Mouse (Mus musculus): Measurements from ENCODE around the gene Sim1.
A peak's percentile ranks its signal among the peaks of the same experiment; 100 is the strongest.

The Sim1 gene

DNA sequence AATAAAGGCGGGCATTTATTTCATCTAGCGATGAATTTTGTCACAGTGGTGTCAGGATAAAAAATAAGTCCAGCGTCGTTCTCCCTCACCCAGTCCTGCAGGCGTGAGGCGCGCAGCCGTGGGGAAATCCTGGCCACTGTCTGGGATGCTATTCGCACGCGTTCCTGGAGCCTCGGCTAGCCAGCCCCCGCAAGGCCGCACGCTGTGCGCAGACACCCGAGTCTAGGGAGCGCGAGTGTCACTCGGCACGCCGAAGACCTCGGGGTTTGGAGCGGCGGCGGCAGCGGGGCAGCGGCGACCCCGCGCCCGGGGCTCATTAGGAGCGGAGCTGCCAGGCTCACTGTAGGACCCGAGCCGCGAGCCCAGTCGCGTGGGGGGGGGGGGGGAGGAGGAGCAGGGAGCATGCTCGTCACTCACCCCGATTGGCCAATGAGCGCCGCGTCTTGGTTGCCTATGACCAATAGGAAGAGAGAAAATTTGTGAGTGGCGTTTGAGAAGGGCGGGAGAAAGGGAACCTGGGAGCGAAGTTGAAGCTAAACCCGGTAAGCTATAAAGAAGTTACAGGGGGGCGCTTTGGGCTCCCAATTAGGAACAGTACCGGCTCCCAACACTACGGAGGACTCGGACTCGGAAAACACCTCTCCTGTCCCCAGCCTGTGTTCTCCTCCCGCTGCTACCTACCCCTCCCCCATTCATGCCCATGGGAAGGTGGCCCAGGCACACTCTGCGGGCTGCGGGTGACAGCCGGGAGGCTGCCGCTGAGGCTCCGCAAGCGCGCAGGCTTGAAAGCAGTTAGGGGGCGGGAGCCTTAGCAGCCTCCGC is at the start of gene Sim1:
Gene Sim1, plus strand, starts transcription at position 585 of the 822 bp plus-strand sequence.
- peak; percentile 85 for DNase-seq (ENCODE audit: low read depth, low spot score)

DNA sequence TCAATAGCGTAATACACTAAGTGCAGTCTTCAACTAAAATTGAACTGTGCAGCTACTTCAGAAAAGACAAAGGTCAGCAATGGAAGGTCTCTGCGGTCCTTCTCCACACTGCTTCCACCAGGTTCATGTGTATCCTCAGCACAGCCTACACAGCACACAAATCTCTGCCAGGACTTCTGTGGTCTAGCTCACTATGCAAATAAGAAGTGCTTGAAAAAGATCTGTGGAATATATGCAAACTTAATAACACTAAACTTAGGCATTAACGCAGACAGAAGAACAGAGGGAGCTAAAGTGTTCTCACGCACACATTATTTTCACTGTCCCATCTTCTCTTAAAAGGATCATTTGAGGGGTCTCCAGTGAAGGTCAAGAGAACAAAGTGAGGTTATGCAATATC is 26.4 kb upstream of the Sim1 start:
- DNase-seq (ENCODE audit: low read depth, low spot score) = no peak

DNA sequence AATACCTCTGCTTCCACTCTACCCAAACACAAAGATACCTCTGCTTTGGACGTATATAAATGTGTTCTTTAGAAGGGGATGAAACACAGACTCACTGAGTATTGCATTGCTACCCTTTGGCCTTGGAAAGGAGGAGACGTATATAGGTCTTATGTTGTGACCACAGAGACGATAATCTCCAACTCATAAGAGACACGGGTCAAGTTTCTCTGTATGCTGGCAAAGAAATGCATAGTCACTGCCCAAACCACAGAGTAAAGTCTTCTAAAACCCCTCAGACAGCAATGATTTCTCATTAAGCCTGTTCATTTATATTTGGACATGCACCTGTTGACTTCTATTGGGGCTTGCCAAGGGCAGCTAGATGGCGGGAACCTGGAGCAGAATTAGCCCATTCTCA is 17.6 kb upstream of the Sim1 start:
- no peak for DNase-seq (ENCODE audit: low read depth, low spot score)

DNA sequence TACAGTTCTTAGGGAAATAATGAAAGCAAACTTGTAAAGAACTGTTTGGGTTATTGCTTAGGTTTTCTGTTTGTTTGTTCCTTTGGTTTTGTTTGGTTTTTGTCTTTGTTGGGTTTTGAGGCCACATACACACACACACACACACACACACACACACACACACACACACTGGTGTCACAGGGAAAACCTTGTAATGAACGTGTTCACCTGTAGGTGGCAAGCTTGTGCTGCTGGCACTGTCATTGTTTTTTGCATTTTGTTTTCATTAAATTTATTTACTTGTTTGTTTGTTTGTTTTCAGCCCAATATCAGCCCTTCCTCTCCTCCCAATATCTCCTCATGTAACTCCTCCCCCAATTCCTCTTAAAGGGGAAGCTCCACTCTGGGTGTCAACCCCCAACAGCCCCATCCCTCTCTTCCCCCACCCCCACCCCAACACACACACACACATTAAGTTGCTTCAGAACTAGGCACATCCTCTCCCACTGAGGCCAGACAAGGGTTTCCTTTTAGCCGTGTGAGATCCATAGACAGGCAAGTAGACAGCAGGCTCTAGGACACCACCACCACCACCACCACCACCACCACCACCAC is 13.0 kb upstream of the Sim1 start:
- no peak for DNase-seq (ENCODE audit: low read depth, low spot score)

DNA sequence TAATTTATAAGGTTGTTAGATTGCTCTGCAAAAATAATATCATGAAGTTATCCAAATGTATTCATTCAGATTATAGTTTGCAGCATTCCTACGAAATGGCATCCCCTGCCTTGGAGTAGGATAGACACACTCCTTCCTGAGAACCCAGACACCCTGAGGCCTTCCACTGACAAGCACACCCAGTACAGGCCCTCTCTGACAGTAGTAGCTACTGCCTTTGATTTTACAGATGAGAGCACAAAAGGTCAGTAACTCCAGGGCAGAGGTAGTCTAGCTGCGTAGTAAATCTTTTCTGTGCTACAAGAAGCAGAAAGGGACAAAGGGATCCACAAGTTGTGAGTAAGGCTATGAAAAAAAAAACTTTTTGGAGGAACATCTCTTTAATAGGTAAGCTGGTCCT is 12.2 kb upstream of the Sim1 start:
- DNase-seq (ENCODE audit: low read depth, low spot score) = no peak

DNA sequence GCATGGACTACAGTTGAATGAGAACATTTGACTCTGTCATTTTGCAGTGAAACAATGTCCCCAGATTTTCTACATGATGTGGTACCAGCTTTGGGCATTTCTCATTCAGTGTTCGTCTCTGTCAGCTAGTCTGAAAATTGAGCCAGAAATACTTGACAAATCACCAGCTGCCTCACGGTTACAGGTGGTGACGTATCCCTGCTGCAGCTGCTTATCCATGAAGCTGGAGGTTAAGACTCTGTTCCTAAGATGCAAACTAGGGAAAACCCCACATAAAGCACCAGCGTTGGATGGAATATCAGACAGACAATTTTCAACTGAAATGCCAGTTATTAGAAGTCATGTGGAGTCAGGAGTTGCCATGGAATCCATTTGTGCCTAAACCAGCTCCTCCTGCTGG is 8.2 kb upstream of the Sim1 start:
- DNase-seq (ENCODE audit: low read depth, low spot score) = no peak

DNA sequence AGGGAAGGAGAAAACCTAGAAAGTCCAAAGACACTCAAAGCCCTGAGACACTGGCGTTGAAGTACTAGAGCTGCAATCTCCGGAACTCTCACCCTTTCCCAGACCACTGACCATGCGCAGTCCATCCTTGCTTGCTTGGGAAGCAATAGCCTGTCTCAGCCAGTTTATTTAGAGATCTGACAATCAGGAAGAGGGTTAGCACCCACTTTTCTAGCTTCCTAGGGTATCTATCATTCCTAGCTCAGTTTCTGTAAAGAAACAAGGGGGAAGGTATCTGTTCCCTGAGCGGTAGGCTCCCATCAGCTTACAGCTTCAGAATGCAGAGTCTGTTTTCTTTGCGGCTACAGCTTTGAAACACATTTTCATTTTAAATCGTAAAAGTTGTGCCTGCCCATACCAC is 3.9 kb upstream of the Sim1 start:
- DNase-seq (ENCODE audit: low read depth, low spot score) = no peak

DNA sequence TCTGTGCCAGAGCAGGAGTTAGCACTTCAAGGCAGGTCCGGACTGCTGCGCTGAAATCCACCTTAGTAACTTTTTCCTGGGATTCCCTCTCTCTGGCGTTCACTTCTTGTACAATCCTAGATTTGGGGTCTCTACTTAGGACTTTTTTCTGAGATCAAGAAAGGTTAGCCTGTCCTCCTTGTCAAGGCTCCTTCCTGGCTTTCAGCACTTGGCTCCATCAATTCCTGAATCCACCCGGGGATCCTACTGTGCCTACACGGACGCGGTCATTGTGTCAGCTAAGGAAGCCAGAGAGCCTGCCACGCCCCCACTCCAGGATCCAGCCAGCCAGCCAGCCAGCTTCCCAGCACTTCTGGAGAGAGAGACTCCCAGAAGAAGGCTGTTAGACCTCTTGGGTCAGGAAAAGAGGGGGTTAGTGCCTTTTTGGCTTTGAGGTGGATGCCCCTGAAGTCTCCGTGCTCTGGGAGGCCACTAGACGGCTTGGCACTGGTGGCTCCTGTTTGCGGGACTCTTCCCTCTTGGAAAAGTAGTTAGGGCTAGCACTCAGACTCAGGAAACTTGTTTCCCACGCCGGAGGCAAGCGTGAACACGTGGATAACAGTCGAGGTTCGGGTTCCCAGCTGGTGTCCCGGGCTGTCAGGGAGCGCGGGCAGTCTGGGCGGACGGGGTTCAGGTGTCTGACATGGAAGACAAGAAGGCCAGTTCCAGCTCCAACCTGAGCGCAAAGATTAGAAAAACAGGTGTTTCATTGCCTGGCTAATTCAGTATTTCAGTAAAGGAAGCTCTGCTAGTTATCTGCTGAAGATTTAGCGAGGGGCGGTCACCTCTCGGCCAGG is 2.5 kb upstream of the Sim1 start:
- no peak for DNase-seq (ENCODE audit: low read depth, low spot score)

DNA sequence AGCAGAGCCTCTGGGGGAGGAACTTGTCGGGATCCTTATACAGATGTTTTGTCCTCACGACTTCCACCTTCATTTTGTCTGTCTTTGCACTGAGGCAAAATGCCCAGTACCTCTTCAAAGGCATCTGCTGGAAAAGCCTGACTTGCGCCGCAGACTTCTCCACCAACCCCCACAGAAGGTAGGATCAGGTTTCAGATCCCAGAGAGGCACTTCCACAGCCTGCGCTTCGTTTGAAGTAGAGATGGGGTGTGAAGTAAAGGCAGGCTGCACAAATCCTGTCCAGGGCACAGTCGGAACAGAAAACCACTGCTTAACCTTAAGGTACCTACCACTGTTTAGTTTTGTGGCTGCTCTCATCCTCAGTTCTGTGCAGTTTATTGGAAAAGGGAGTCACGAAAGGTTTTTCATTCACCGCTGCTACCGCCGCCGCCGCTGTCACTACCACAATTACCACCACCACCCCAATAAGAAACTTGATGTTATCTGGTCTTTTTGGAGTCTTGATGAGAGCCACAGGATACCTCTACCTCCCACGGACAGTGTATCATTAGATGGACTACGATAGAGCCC is 1.7 kb upstream of the Sim1 start:
- DNase-seq (ENCODE audit: low read depth, low spot score) = no peak

DNA sequence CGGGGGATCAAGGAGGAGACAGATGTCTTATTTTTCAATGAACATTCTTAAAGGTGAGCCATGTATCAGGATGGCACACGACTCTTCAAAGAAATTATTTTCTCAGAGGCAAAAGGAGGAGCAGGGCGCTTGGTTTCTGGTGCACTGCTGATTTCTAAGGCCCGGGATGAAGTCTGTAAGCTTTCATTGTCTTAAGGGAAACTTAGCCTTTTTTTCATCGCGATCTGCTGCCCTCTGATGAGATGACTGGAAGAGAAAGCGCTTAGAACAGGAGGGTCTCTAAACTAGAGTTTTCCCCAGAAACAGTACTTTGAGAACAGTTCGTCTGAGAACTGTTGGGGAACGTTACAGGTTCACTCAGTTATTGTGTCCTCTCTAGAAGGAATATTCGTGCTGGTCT is 1.0 kb upstream of the Sim1 start:
- DNase-seq (ENCODE audit: low read depth, low spot score) = no peak

DNA sequence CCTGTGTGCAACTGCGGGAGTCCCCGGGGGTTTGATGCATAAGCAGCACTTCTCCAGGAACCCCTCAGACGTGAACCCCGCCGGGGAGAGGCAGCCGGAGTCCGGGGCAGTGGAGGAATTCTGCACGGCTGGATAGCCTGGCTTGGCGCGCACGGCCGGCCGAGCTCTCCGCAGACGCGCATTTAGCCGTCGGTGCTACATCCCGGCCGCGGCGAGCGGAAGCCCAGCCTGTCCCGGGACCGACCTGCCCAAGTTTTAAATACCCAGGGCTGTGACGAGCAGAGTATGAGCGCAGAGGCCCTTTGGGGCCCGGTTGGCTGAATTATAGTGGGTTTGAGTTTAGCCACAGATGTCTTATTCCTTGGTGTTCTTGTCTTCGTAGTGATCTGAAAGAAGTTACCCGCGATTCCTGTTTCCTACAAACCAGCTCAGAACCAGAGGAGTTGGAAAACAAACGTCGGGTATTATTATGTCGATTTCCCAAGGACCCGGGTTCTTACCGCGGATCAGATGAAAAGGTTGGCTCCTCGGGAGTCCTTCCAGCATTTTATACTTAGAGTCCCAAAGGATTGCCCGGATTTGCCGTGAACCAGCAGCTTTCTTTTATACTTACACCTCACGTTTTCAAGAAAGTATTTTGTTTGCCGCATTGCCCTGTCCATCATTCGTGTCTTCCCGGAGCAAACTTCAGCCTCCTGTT is 687 bp downstream of the Sim1 start:
- no peak for DNase-seq (ENCODE audit: low read depth, low spot score)

DNA sequence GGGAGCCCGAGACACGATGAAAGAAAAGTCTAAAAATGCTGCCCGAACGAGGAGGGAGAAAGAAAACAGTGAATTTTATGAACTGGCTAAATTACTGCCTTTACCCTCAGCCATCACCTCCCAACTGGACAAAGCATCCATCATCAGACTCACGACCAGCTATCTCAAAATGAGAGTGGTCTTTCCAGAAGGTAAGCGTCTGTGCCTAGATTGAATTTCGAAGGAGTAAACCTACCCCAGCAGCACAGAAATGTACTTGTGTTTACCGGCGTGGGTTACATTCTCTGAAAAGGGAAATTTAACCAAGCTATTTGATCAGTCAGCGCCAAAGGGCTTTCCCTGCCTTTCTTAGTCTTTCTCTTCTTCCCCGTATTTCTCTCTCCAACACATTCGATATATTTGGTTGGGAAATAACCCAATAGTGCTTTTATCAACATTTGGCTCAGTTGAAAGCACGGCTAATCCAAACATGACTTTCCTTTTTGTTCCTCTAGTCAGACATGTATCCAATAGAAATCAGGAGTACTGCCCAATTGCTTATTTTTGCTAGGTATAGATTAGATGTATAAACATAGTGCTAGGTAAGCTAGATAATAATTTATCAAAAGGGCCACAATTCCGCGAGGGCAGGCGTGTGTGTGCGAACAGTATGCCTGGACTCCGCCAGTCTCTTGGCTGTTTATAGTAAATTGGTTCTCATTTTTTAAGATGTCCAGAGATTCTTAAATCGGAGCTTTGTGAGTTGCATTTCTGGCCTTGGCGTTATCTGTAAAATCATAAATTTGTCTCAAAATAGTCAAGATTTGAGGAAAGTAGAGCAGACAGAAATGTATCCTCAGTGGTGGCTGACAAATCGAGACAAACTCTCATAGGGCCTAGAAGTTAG is 1.6 kb downstream of the Sim1 start:
- DNase-seq (ENCODE audit: low read depth, low spot score) = no peak

DNA sequence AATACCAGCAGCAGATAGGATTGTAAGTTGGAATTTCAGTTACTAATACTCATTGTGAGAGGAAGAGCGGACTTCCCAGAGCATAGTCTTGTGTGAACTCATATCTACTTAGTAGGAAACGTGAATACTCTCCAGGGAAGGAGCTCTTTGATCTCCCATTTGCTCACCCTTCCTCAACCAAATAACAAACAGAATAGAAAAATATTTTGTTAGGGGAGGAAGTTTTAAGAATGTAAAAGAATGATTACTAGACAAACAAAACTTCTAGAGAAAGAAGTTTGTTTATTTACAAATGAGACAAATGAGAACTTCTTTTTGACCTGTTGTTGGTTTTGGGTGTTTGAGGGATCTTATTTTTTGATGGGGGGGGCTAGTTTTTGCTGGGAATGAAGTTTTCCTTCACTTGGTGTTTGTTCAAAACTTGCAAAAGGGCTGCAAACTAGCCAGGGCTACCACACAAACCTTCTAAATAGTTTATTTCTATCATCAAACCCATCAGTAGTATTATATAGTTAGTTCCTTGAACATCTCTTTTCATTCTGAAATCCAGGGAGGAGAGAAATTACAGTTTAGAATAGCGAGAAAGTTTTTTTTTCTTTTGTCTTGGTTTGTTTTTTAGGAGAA is 2.3 kb downstream of the Sim1 start:
- DNase-seq (ENCODE audit: low read depth, low spot score) = no peak

DNA sequence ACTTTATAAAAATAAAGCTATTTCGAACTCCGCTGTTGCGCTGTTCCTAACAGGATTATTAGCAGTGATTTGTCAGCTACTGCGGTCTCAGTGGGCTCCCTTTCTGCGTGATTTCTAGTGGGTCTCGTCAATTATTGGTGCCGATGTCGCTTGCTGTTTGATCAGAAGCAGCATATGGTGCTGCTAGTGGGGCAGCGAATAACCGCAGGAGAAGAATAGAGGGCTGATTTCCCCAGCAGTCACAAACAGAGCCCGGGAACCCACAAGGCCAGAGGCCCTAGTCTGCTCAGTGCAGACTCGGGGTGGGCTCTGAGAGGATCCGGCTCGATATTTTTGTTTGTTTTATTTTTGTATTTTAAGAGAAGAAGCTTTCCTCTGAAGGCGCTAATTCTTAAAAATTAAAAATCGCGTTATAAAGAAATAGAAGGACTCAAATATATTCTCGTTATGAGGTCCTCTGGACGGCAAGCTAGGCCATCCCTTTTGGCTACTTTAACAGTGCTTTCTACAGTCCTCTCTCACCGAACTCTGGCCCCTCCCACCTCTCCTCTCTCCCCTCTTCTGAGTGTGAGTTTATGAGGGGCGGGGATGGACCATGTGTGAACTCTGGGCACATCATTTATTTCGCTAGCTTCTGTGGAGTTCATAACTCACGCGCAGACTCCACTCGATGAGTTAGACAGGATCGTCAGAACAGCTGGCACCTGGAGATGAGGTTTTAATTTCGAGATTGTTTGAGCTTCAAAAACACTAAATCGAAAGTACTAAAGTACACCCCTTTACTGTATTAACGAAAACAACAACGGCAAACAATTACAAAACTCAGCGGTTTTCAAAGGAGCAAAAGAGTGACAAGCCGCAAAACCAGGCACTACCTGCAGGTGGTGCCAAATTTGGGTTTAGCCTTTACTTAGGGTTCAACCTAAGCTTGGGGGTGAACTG is 3.2 kb downstream of the Sim1 start:
- no peak for DNase-seq (ENCODE audit: low read depth, low spot score)

DNA sequence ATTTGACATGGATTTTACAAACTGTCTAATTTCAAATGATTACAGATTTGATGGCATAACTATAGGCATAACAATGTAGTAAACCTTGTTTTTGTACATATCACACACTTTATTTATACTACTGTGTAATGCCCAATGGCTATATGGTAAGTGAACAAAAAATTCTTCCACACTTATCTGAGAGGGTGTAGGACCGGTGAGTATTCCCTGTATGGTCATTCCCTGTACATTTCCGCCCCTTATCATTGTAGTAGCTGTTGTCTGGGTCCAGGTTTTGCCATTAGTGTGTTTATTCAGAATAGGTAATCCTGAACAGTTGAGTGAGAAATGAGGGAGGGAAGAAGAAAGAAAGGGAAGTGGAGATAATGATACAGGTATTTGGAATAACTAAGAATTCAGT is 4.1 kb downstream of the Sim1 start:
- DNase-seq (ENCODE audit: low read depth, low spot score) = no peak

DNA sequence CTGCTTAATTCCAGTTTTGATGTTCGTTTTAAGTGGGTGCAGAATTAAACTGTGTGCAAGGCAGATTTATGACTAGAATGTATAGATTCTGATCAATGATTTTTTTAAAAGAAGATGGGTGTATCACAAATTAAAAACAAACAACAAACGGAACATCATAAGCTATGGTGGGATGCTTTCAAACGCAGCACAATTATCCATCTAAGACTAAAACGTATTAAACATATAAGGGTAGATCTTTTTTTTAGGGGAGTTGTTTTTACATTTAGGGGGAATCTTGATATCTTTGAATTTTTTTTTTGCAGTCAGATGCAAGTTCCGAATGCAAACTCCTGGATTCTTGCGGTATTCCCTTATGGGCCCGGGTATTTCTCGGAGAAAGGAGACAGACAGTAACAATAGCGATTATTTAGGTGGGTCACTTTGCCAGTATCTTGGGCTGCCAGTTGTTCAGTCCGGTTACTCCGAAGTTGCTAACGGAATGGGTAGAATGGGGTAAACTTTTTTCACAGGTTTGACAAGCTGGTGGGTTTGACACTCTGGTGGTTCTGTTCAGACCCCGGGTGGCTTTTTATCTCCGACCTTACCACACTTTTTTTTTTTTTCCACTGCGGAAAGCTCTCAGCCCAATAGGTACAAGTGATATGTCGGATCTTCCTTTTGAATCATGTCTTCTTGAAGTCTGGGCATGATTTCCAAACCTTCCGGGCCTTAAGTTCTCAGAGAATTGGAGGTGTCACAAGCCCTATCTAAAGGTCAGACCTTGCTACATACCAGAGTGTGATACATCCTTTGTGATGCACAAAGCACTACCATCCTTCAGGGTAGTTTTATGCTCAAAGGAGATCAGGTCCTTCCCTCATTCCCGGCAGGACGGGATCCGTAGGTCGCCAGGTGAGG is 5.5 kb downstream of the Sim1 start:
- no peak for DNase-seq (ENCODE audit: low read depth, low spot score)

DNA sequence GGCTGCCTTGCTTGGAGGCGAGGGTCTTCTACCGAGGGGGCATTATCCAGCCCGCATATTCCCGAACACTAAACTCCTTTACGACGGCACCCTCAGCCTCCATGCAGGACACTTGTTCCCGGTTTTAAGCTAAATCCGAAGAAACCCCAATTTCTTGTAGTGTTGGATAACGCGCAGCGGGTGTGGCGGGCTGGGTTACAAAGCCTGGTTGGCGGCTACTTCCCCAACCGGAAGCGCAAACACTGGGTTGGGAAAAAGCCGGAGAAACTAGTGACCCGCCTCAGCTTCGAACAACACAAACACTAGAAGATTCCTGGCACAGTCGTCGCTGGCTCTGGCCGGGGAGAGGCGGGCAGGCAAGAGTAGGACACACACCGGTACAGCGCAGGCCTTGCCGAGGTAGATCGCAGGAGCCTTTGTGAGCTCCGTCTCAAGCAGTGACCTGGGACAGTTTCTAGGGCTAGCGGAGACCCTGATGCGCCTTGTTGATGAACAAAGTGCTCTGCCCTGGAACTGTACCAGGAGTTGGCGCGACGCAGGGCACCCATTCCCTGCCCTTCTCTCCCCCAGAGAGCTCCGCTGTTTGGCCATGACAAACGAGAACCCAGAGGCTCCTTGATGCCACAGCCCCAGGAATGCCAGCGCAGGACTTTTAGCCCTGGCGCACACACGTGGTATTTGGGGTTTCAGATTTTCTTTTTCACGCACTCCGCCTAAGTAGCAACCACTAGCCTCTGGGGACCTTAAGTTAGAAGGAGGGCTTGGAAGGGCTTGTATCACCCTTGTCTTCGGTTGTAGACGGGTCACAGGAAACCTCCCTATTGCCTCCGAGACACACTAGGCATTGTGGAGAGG is 6.4 kb downstream of the Sim1 start:
- DNase-seq (ENCODE audit: low read depth, low spot score) = no peak
